Mouse (Mus musculus) gastrocnemius, postnatal 25 days (tissue): ENCODE results near the gene Sec23ip. TPM values are rescaled to one million over a fixed set of nuclear protein-coding genes. Genes with fewer than 3 reads are reported as not detected.
"Not testable (repeated sequence)": the region's sequence is repeated elsewhere in the genome, so short reads cannot be mapped to it uniquely, and the experiment has no call there.

ENCODE experiments used
- DNase-seq: peaks from one replicate; pipeline ENCODE4 v3.0.0; 2022
- long read RNA-seq, 2 experiments: library from polyadenylated mRNA; stranded (forward); transcript quantifications; one replicate each; pipeline ENCODE4 v2.0.0; 2021
- total RNA-seq, 2 experiments: library from RNA; stranded (reverse); gene quantifications; 1 replicate in 1 of 2; 2 replicates in 1 of 2; pipeline ENCODE4 v1.2.3; 2021

Gene Sec23ip
- 10 to 100 TPM; 19.0 to 22.4 TPM for total RNA-seq
- long read RNA-seq, experiment 1, full-length matches to known transcripts: 5 of 8 reads
- long read RNA-seq, experiment 1, partial matches to known transcripts: 2 of 8 reads
- long read RNA-seq, experiment 1, other reads (novel, unspliced or antisense): 1 of 8 reads
- long read RNA-seq, experiment 2, full-length matches to known transcripts: 3 of 8 reads
- long read RNA-seq, experiment 2, partial matches to known transcripts: 1 of 8 reads
- long read RNA-seq, experiment 2, other reads (novel, unspliced or antisense): 4 of 8 reads

DNA sequence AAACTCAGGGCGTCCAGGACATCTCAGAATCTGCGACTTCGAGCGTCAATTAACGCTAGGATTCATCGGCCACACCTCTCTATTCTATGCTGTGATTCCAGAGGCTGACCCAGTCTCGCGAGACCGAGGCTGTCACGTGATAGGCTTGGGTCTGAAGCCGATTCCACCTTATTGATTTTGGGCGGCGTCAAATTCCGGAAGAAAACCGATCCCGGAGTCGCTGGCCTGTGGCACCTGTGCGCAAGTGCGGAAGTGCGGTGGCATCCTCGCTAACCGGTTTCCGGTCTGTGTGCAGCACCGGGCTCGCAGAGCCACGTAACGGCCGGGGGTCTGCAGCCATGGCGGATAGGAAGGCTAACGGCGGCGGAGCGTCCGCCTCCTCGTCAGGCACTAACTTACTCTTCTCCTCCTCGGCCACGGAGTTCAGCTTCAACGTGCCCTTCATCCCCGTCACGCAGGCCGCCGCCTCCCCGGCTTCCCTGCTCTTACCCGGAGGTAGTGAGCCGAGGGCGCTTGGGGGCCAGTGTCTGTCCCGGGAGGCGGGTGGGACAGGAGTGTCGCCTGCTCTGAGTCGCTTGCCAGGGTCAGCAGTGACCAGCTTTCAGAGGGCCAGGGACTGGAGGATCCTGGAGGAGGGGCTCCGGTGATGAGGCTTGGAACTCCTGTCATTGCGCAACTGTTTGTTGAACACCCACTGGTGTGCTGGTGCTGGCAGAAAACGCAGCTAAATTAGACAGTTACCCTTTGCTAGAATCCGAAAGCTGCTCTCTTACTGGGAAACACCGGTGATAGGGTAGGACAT is at the start of gene Sec23ip:
TSS of gene Sec23ip (plus strand) at position 260 of the 802 bp plus-strand sequence.
- DNase-seq: peak; percentile 97

DNA sequence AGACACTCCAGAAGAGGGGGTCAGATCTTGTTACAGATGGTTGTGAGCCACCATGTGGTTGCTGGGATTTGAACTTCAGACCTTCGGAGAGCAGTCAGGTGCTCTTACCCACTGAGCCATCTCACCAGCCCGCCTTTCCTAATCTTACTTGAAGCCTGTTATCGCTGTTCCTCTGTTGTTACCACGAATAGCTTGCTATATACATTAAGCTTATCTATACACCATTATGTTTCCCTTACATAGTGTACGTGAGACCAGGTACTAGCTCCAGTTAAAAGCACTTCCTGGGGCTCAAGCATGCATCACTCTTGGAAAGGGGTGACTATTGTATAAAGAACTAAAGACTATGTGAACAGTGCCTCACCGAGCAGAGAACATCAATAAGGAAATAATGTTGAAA is 44.8 kb upstream of the Sec23ip start:
- DNase-seq: not testable (repeated sequence)

DNA sequence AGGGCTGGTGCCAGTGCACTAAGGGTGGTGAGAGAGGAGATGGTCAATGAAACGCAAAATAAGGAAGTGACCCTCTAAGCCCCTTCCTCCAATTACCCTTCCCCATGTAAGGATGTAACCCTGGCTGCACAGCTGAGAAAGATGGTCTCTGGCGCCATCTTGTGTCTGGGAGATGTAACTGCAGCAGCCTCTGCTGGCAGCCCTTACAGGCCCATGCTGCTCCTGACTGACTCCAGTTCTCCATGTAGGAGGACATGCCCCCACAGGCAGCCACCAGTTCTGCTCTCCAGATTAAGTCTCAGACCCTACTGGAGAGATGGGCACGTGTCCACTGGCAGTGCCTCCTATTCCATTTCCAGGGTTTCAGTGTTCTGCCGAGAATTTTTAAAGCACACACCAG is 39.0 kb upstream of the Sec23ip start:
- peak; percentile 41 for DNase-seq

DNA sequence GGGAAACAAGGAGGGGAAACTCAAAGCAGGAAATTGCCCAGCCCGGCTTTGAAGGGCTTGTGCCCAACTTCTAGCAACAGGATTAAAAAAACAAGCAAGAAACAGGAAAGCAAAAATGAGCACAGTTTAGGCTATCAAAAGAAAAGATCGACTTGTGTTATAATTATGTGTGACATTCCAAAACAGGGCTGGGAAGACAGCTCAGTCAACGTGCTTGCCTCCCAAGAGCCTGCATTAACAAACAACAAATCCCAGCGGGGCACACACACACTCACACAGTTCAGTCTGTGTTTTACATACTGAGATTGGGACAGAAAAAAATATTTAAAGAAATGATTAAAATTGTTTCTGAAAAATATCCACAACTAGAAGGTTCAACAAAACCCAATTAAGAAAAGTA is 26.8 kb upstream of the Sec23ip start:
- no peak for DNase-seq

DNA sequence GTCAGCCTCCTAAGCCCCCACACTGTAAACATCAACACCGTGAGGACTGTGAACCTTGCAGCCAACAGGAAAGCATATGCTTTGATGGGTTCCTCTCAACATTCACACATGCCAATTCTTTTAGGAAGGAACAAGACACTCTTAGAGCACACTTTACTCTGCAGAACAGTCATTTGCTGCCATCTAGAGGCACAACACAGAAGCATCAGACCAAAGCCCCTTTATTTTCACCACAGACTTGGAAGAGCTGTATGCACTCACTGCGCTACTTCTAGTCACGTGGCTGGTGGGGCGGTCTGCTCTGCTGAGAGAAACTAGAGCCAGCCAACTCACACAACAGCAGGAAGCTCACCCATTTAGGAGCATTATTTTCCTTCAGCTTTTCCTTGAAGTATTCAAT is 20.0 kb upstream of the Sec23ip start:
- peak; percentile 69 for DNase-seq

DNA sequence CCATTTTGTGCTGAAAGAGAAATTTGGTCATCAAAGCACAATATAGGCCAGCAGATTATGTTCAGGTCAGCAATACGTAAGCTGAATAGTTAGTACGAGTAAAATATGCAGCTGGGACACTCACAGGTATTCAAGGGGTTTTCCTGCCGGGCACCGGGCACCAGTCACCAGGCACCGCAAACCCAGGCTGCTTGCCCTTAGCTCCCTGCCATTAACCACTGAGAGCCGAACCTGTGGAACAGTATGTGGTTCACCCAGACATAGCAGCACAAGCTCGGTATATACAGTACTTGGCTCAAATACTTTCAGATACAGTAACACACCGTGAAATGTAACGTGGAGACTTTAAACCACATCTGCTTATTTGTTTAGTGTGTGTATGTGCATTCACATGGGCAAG is 19.6 kb upstream of the Sec23ip start:
- DNase-seq: no peak

DNA sequence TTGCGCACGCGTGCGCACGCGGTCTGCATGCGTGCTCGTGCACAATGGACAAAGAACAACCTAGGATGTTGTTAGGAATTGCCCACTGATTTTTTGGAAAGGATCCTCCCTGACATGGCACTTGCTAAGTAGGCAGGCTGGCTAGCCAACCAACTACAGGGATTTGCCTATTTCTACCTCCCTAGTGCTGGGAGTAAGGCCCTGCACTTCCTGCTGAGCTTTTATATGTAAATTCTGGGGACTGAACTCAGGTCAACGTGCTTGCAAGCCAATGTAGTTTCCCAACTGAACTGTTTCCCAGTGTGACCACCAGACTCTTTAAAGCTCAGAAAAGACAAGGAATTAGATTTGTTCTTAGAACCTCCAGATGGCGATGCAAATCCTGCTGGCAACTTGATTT is 17.7 kb upstream of the Sec23ip start:
- DNase-seq: no peak

DNA sequence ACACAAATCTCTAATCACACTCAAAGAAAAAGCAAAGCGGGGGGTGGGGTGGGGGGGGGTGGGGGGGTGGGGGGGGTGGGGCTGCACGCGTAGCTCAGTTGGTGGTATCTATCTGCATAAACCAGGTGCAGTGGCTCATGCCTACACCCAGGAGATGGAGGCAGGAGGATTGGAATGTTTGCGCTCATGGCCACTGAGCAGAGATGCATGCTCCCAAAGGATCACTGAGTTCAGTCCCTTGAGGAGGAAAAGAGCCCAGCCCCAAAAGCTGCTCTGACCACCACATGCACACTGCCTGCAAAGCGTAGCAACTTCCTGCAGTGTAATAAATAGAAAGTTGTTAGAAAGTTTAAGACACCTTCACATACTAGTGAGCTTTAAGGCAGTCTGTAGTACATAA is 17.0 kb upstream of the Sec23ip start:
- DNase-seq: no peak

DNA sequence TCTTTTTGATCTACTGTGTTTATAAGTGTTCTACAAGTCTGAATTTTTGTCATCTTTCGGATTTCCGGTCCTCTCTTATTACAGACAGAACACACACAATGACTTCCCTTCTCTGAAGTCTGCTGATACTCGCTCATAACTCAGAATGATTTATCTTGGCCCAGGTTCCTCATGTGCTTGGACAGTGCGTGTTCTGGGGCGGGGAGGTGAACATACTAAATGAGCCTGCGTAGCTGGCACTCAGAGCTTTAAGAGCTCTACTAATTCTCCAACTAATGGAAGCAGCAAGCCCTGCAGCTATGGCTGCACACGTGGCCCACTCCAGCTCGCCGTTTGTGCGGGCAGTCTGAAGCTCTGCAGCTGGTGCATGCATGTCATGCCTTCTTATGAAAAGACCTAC is 16.0 kb upstream of the Sec23ip start:
- DNase-seq: no peak

DNA sequence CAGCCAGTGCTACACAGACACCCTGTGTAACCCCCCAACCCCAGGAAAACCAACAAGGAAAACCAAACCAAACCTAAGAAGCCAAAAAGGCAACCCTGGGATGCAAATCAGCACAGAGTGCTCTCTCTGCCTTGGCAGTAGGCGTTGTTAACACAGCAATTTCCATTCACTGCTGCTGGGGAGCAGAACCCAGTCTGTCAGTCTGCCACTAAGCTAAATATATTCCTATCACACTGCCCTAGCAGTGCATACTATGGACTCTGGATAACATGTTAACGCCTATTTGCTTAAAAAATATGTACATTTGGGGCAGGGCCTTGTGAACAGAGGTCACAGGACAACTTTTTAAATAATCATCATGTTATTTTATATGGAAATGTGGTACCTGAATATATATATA is 13.2 kb upstream of the Sec23ip start:
- DNase-seq: no peak

DNA sequence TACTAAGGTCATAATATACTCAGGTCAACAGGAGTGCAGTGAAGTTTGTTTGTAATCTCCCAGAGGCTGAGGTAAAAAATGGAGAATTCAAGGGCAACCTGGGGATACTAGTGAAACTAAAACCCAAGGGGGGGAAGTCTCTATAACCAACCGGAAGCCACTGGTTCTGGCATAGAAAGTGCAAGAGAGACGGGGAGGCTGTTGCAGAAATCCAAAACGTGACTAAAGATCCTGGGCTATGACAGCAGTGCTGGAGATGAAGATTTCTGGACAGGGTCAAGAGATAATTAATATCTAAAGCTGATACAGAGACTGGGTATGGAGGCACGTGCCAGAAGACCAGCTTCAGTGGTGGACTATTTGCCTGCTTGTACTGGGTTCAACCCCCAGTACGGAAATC is 6.7 kb upstream of the Sec23ip start:
- no peak for DNase-seq

DNA sequence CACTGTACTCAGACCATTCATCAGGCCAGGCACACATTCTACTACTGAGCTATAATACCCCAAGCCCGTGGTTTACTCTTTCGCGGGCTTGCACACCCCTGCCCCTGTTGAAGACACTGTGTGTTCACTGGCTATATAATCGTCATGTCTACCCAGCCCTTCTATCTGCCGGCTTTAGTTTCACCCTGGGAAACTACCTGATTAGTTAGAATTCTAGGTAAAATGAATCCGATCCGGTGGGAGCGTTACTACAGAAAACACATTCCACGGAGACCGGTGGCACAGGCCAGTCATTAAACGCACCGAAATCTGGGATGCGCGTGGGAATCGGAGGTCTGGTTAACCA is 5.7 kb upstream of the Sec23ip start:
- no peak for DNase-seq

DNA sequence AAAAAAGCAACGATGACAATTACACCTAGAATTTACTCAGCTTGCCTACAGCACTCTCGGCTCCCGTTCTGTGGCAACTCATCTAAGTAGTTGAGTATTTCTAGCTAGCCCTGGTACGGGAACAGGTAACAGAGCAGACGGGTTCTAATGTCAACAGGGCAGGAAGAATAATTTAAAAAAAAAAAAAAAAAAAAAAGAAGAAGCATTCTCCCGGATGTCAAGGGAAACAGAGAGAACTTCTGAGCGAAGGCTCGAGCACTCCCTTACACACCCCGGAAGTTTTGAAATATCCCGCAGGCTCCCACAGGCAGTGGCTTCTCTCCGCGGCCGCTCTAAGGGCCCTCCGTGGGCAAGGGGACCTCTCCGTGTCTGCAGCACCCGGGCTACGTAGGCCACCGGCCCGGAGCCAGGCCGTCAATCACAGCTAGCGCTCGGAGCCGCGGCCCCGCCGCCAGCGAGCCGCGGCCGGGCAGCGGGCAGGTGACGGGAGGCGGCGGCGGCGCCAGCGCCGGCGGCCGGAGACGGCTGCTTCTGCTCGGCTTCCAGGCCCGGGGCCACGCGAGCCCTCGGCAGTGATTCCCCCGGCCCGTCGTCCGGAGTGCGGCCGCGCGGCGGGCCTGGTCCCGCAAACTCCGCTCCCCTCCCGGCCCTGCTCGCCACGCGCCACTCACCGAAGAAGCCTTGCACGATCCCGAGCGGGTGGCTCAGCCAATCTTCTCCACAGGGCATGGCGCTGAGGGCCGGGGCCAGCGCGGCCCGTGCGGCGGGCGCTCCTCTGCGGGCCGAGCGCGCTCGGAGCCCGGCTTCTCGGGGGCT is 5.1 kb upstream of the Sec23ip start:
- peak; percentile 60 for DNase-seq

DNA sequence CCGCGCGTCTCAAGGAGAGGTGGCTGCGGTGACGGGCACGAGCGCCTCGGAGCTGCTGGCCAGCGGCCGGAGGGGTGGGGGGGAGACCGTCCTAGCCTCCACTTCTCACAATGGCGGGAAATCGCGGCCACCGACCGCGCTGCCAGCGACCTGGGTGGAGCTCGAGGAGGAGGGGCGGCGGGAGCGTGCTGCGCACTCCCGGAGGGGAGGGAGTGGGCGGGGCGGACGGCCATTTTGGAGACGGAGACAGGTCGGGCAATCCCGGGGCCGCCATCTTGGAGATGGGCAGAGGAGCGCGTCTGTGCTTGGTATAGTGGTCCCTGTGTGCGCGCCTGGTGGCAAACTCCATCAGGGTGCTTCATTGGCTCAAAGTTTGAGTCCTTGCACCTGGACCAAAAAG is 4.4 kb upstream of the Sec23ip start, which contains the start of gene Mcmbp:
TSS of gene Mcmbp (minus strand) at position 162 of the 400 bp plus-strand sequence.
- DNase-seq: peak; percentile 96

DNA sequence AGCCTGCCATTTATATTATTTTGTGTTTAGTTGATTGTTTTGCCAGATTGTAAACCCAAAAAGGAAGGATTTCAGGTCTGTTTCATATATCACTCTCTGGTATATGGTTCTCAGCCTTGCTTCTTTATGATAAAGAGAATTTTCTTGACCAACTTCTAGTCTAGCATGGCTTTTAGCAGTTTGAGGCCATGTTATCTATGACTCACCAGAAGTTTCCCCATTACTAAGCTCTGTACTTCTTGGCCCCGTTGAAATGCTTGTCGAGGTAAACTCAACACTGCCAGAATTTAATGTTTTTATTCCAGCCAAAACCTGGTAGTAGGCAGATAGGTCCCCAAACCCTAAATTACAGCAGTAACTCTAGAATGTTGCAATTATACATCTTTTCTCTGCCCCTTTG is 845 bp upstream of the Sec23ip start:
- no peak for DNase-seq

DNA sequence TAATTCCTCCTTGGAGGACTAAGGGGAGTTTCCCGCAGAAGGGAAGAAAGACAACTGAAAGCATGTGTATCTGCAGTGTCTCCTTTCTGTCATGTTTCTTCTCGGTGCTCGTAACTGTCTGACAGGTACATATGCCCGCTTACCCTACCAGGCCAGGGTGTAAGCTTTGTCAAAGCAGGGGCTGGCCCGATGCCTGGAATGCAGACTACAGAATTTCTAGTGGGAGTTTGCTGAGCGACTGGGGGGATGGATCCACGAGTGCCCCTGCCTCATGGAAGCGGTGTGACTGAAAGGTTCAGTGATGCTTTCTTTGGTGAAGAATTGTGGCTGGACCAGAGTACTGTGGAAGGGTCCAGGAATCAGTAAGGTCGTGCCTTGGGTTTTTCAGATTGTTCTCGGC is 1.4 kb downstream of the Sec23ip start:
- no peak for DNase-seq

DNA sequence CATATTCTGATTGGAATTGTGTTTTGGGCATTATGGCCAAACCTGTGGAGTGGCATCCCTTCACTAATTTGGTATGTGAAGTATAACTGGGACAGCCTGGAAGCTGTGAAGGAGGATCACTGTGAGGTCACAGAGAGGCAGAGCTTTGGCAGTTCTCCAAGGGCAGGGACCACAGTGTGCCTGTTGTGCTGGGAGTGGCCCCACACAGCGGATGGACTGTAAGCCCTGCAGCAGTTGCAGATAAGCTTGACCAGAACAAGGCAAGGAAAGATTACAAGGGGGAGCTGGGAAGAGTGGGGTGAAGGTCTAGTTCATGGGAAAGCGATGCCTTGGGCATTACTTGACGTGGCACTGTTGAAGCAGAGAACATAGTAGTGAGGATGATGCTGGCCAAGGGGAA is 4.0 kb downstream of the Sec23ip start:
- DNase-seq: peak; percentile 64

DNA sequence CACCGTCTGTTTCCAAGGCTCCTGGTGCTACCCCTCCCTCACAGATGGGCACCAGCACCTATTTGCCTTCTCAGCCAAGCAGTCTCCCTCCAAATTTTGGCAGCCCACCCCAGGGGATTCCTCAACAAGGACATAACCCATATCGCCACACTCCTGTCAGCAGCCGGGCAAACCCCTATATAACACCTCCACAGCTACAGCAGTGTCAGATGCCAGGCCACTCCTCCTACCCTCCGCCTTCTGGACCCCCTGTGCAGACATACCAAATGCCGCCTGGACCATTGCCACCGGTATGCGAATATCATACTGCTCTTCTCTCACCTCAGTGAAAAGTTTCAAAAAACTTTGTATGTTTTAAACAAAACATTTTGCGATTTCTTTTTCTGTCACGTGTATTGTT is 5.6 kb downstream of the Sec23ip start:
- DNase-seq: no peak

DNA sequence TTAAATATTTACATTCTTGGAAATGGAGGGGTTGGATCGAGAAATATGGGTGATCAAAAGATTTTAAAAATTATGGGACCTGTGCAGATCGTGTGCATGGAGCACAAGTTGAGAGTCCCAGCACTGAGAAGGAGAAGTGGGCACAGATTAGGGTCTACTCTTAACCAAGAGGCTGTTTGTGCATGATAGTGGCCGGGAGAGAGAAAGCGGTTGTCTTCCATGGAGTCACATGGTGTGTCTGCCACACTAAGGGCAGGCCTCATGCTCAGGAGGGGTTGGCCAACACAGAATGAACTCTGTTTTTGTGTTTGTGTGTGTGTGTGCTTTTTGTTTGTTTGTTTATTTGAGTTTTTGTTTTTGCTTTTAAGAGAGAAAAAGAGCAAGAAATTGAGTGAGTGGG is 7.3 kb downstream of the Sec23ip start:
- no peak for DNase-seq

DNA sequence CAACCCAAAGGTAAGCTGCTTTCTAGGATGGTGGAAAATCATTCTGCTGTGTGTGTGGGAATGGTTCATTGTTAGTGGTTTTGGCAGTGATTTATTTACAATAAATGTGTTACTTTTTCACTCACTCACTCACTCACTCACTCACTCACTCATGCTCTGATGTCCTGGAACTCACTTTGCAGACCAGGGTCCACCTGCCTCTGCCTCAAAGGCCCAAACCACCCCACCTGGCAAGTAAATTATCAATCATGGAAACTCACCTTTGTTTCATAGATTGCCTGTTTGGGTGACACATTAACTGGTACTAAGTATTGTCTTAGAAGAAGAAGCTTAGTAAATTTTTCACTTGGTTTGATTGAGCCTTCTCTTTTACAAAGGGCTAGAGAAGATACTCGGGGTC is 10.7 kb downstream of the Sec23ip start:
- DNase-seq: no peak

DNA sequence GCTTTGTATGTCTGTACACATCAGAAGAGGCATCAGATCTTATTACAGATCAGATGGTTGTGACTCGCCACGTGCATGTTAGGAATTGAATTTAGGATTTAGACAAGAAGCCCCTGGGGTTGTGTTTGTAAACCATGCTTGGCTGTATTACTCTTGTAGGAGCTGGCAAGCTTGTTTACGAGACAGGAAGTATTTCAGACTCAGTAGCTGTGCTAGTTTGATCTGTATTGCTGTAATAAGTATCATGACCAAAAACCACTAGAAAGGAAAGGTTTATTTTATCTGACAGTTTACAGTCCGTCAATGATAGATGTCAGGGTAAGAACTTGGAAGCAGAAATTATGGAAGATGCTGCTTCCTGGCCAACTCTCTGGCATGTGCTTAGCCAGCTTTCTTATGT is 14.2 kb downstream of the Sec23ip start:
- DNase-seq: no peak

DNA sequence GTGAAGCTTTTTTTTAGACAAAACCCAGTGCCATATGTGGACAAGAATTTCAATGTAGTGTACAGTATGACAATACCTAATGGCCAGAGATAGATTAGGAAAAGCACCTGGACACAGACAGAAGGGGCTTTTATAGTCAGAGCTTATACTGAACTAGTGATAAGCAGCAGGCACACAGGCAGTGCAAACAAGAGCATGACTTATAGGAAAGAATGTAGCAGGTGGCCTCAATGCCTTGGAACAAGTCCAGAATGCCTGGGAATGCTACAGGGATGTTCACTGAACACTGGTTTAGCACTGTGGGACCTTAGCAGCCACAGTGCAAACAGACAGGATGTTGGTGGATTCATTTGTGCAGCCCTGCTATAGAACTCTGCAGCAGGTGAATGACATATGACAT is 22.0 kb downstream of the Sec23ip start:
- DNase-seq: no peak

DNA sequence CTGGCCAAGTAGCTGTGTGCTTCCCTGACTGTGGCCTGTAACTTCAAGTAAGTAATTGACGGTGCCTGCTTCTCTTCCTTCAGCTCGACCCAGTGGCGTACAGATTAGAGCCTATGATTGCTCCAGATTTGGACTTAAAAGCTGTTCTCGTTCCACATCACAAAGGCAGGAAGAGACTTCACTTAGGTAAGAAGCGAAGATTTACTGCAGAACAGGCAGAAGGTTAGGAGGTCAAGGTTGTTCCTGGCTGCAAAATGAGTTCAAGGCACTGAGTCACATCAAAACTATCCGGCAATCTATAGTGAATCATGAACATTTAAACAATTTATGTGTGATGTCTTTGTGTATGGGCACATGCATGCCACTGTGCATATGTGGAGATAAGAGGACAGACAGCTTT is 32.5 kb downstream of the Sec23ip start:
- DNase-seq: no peak
